Mouse (Mus musculus) MEL (cell line): ENCODE measurements around the gene Fam178b. TPM values are rescaled to one million over a fixed set of nuclear protein-coding genes. Genes with fewer than 3 reads are reported as not detected.

ENCODE experiments used
- DNase-seq: peaks from one replicate; pipeline ENCODE4 v3.0.0; 2011; ENCODE audit warnings: low read depth, low spot score
- H3K27ac ChIP-seq: 2 replicates; pipeline ENCODE4 v1.5.1; 2012; ENCODE audit warnings: low read depth, mild to moderate bottlenecking, control low read depth, low read length, moderate library complexity; ENCODE audit not compliant: control insufficient read depth
- H3K27me3 ChIP-seq, 2 experiments: fragments of 150-350 bp in 1 of 2; sonication (generic) in 1 of 2; 2 replicates each; pipeline ENCODE4 v1.6.1; 2012; ENCODE audit warnings: low read length in 2 of 2, mild to moderate bottlenecking in 2 of 2, improper control_type of control experiment in 1 of 2, moderate library complexity in 1 of 2; ENCODE audit not compliant: insufficient read depth in 2 of 2, control insufficient read depth in 1 of 2
- H3K36me3 ChIP-seq, 2 experiments: 2 replicates each; pipeline ENCODE4 v1.6.1; 2012 to 2014; ENCODE audit warnings: low read length in 2 of 2, improper control_type of control experiment in 1 of 2, inconsistent platforms in 1 of 2, mild to moderate bottlenecking in 1 of 2; ENCODE audit not compliant: insufficient read depth in 2 of 2, control insufficient read depth in 1 of 2
- H3K4me1 ChIP-seq, 2 experiments: fragments of 150-350 bp in 1 of 2; sonication (generic) in 1 of 2; 2 replicates each; pipeline ENCODE4 v1.6.1; 2012; ENCODE audit warnings: low read length in 2 of 2, improper control_type of control experiment in 1 of 2, mild to moderate bottlenecking in 1 of 2; ENCODE audit not compliant: insufficient read depth in 2 of 2, control insufficient read depth in 1 of 2
- H3K4me3 ChIP-seq, 2 experiments: fragments of 150-350 bp in 1 of 2; sonication (generic) in 1 of 2; 2 replicates each; pipeline ENCODE4 v1.5.1; 2012; ENCODE audit warnings: low read depth in 2 of 2, low read length in 2 of 2, mild to moderate bottlenecking in 2 of 2, moderate library complexity in 2 of 2, control low read depth in 1 of 2, improper control_type of control experiment in 1 of 2; ENCODE audit not compliant: control insufficient read depth in 1 of 2, insufficient read depth in 1 of 2
- H3K79me2 ChIP-seq: 2 replicates; pipeline ENCODE4 v1.6.1; 2012; ENCODE audit warnings: mild to moderate bottlenecking, low read length, moderate library complexity; ENCODE audit not compliant: control insufficient read depth, poor library complexity, insufficient read depth
- H3K9ac ChIP-seq: 2 replicates; pipeline ENCODE4 v1.6.1; 2012; ENCODE audit warnings: low read depth, mild to moderate bottlenecking, control low read depth, low read length, moderate library complexity; ENCODE audit not compliant: control insufficient read depth, poor library complexity, severe bottlenecking
- H3K9me3 ChIP-seq: fragments of 150-350 bp; sonication (generic); replicated peaks from 2 replicates; pipeline ENCODE4 v1.6.1; 2012; ENCODE audit warnings: mild to moderate bottlenecking, low read length, improper control_type of control experiment, moderate library complexity; ENCODE audit not compliant: insufficient read depth
- CHD1 ChIP-seq: IDR thresholded peaks from 2 replicates; pipeline ENCODE4 v1.6.1; 2012; ENCODE audit warnings: low read depth, mild to moderate bottlenecking, inconsistent platforms, low read length, improper control_type of control experiment
- CHD2 ChIP-seq: IDR thresholded peaks from 2 replicates; pipeline ENCODE4 v1.6.1; 2011; ENCODE audit warnings: low read length, improper control_type of control experiment
- E2F4 ChIP-seq: IDR thresholded peaks from 2 replicates; pipeline ENCODE4 v1.6.1; 2011; ENCODE audit warnings: low read depth, low read length, improper control_type of control experiment, borderline replicate concordance
- ELF1 ChIP-seq: IDR thresholded peaks from 2 replicates; pipeline ENCODE4 v1.6.1; 2014; ENCODE audit warnings: low read depth, mild to moderate bottlenecking, inconsistent platforms, low read length, improper control_type of control experiment, moderate library complexity
- ETS1 ChIP-seq: IDR thresholded peaks from 2 replicates; pipeline ENCODE4 v1.6.1; 2012; ENCODE audit warnings: low read depth, mild to moderate bottlenecking, inconsistent platforms, low read length, improper control_type of control experiment, moderate library complexity
- GABPA ChIP-seq: IDR thresholded peaks from 2 replicates; pipeline ENCODE4 v1.6.1; 2012; ENCODE audit warnings: low read depth, mild to moderate bottlenecking, inconsistent platforms, low read length, improper control_type of control experiment, moderate library complexity
- GATA1 ChIP-seq: IDR thresholded peaks from 2 replicates; pipeline ENCODE4 v1.6.1; 2011; ENCODE audit warnings: low read depth, low read length, improper control_type of control experiment
- HCFC1 ChIP-seq: IDR thresholded peaks from 2 replicates; pipeline ENCODE4 v1.6.1; 2012; ENCODE audit warnings: low read depth, mild to moderate bottlenecking, inconsistent platforms, low read length, improper control_type of control experiment, moderate library complexity
- KAT2A ChIP-seq: conservative IDR thresholded peaks from 2 replicates; pipeline ENCODE4 v1.6.1; 2012; ENCODE audit warnings: low read depth, low read length, improper control_type of control experiment, inconsistent platforms
- MAX ChIP-seq: IDR thresholded peaks from 2 replicates; pipeline ENCODE4 v1.6.1; 2011; ENCODE audit warnings: low read length, improper control_type of control experiment
- MXI1 ChIP-seq: IDR thresholded peaks from 2 replicates; pipeline ENCODE4 v1.6.1; 2011; ENCODE audit warnings: mild to moderate bottlenecking, low read depth, low read length, improper control_type of control experiment
- NRF1 ChIP-seq: IDR thresholded peaks from 2 replicates; pipeline ENCODE4 v1.6.1; 2014; ENCODE audit warnings: low read depth, mild to moderate bottlenecking, inconsistent platforms, low read length, improper control_type of control experiment, moderate library complexity; ENCODE audit not compliant: poor library complexity, insufficient read depth, severe bottlenecking
- POLR2AphosphoS2 ChIP-seq: IDR thresholded peaks from 2 replicates; pipeline ENCODE4 v1.6.1; 2011; ENCODE audit warnings: low read length, improper control_type of control experiment
- POLR2AphosphoS5 ChIP-seq: IDR thresholded peaks from 2 replicates; pipeline ENCODE4 v1.6.1; 2012; ENCODE audit warnings: low read depth, borderline replicate concordance, mild to moderate bottlenecking, inconsistent platforms, low read length, moderate library complexity, mixed read lengths
- RCOR1 ChIP-seq: IDR thresholded peaks from 2 replicates; pipeline ENCODE4 v1.6.1; 2012; ENCODE audit warnings: low read depth, mild to moderate bottlenecking, inconsistent platforms, low read length, improper control_type of control experiment
- SIN3A ChIP-seq: IDR thresholded peaks from 2 replicates; pipeline ENCODE4 v1.6.1; 2012; ENCODE audit warnings: low read length, improper control_type of control experiment, inconsistent platforms
- TAL1 ChIP-seq: IDR thresholded peaks from 2 replicates; pipeline ENCODE4 v1.6.1; 2012; ENCODE audit warnings: mild to moderate bottlenecking, inconsistent platforms, low read length, moderate library complexity, mixed read lengths
- UBTF ChIP-seq: IDR thresholded peaks from 2 replicates; pipeline ENCODE4 v1.6.1; 2012; ENCODE audit warnings: low read depth, mild to moderate bottlenecking, inconsistent platforms, low read length, improper control_type of control experiment, moderate library complexity, borderline replicate concordance; ENCODE audit not compliant: insufficient read depth
- ZC3H11A ChIP-seq: IDR thresholded peaks from 2 replicates; pipeline ENCODE4 v1.6.1; 2012; ENCODE audit warnings: low read depth, mild to moderate bottlenecking, inconsistent platforms, low read length, improper control_type of control experiment
- ZKSCAN1 ChIP-seq: IDR thresholded peaks from 2 replicates; pipeline ENCODE4 v1.6.1; 2012; ENCODE audit warnings: low read depth, mild to moderate bottlenecking, inconsistent platforms, low read length, improper control_type of control experiment, moderate library complexity
- ZNF384 ChIP-seq: IDR thresholded peaks from 2 replicates; pipeline ENCODE4 v1.6.1; 2012; ENCODE audit warnings: low read depth, mild to moderate bottlenecking, inconsistent platforms, low read length, improper control_type of control experiment
- polyA plus RNA-seq, 2 experiments: library from polyadenylated mRNA; stranded (reverse) in 1 of 2; unstranded in 1 of 2; fragments of >175 nt in 1 of 2; fragments of >200 nt in 1 of 2; gene quantifications; 2 replicates each; pipeline versions ENCODE4 v1.2.1 to v1.2.4; 2012; ENCODE audit warnings: low replicate concordance in 2 of 2, low read depth in 1 of 2; ENCODE audit not compliant: insufficient read length in 2 of 2, insufficient read depth in 1 of 2, missing spikeins in 1 of 2
- total RNA-seq: library from RNA; depleted of rRNA; stranded (reverse); fragments of 300-350 nt; gene quantifications from 2 replicates; pipeline ENCODE4 v1.2.3, GENCODE M21; 2012

The Fam178b gene
- total and polyA plus RNA-seq, 3 experiments: 0.19 to 0.29 TPM; not detected in 1

GRCm38 (mm10) chr1:36551904-36552303, 131.1 kb downstream of the Fam178b start:
- no peaks in the 10 kb centered on the region for H3K9me3 ChIP-seq
- peaks cover under 1% of the 10 kb centered on the region; the same call in 1 of the 2 replicates for H3K79me2 ChIP-seq
- peaks cover 0 to 3% of the 10 kb centered on the region in 2 experiments; a peak in 2 of 4 replicates for H3K4me1 ChIP-seq
- no peaks in the 10 kb centered on the region for H3K36me3 ChIP-seq
- H3K9ac ChIP-seq: no peak overlapping the region
- DNase-seq: no peak
- no peak for TF ChIP-seq NRF1
- no peak for TF ChIP-seq ETS1
- TF ChIP-seq POLR2AphosphoS5: no peak
- no peak for TF ChIP-seq ZKSCAN1
- no peak for TF ChIP-seq ZNF384
- TF ChIP-seq ZC3H11A: no peak
- TF ChIP-seq MAX: no peak
- TF ChIP-seq E2F4: no peak
- TF ChIP-seq POLR2AphosphoS2: no peak
- TF ChIP-seq ELF1: no peak
- TF ChIP-seq RCOR1: no peak
- TF ChIP-seq CHD1: no peak
- H3K27ac ChIP-seq: no peak overlapping the region
- no peak overlapping the region for H3K4me3 ChIP-seq
- no peaks in the 10 kb centered on the region for H3K27me3 ChIP-seq

- H3K4me3 ChIP-seq: no peak overlapping the region
- H3K27ac ChIP-seq: no peak overlapping the region
- peaks cover 3% of the 10 kb centered on the region; the same call in 1 of the 2 replicates for H3K79me2 ChIP-seq
- H3K27me3 ChIP-seq: no peaks in the 10 kb centered on the region
- no peaks in the 10 kb centered on the region for H3K9me3 ChIP-seq
- no peak overlapping the region for H3K9ac ChIP-seq
- no peak for DNase-seq
- H3K4me1 ChIP-seq: peaks cover 0 to 3% of the 10 kb centered on the region in 2 experiments; a peak in 3 of 4 replicates
- TF ChIP-seq HCFC1 (no peak), GATA1 (no peak), RCOR1 (no peak), MXI1 (no peak), KAT2A (no peak), GABPA (no peak), ZNF384 (no peak), POLR2AphosphoS5 (no peak), UBTF (no peak), SIN3A (no peak), CHD2 (no peak), TAL1 (no peak)
- H3K36me3 ChIP-seq: no peaks in the 10 kb centered on the region
Observed at GRCm38 (mm10) chr1:36550075-36550863, 132.7 kb downstream of the Fam178b start.
